Mouse (Mus musculus): ENCODE results near the gene Zdhhc16. TPM values are rescaled to one million over a fixed set of nuclear protein-coding genes. Genes with fewer than 3 reads are reported as not detected.

Zdhhc16 gene
- 35.5 TPM for polyA plus RNA-seq (2014; fragmentation: Illumina TruSeq; extraction: RNeasy Lipid Tissue Mini Kit (QIAGEN cat#74804); ENCODE audit: low read depth, low replicate concordance)

DNA sequence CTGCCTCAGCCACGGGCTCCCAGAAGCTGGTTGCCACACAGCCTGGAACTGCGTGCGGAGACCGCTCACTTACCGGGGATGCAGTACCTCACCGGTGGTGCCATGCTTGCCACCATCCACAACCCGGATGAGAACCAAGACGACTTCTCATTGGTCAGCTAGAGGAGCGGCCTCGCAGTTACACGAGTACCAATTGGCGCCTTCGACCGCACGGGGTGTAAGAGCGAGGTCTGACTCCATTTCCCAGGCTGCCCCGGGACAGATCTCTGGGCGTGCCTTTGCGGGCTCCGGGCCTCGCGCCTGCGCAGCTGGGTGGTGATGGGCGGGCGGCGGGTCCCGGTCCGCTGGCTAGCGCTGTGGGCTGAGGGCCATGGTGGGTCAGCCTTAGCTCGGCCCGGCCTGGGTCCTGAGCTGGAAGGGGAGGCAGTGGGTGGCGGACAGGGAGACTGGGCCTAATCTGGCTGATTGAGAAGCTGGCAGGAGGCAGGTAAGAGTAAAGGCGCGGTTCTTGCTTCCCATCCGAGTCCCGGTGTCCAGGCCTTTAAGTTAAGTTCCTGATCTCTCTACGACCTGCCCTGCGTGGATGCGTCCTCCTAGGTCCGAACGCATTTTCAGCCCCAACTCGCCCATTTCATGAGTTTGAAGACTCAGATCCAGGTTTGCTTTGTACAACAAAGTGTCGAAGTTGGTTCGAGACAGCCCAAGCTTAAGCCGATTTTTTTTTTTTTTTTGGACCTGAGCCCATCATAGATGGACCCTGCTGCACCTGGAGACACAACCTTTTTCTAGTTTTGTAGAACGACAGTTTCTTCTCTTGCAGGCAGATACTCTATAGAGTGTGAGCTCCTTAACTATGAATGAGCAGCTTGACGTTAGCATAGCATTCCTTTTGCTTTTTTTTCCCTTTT is at the start of gene Zdhhc16, which contains the start of gene Exosc1:
TSS of gene Zdhhc16 (plus strand) at position 302 of the 908 bp plus-strand sequence.
TSS of gene Exosc1 (minus strand) at position 245 of the 908 bp plus-strand sequence.

DNA sequence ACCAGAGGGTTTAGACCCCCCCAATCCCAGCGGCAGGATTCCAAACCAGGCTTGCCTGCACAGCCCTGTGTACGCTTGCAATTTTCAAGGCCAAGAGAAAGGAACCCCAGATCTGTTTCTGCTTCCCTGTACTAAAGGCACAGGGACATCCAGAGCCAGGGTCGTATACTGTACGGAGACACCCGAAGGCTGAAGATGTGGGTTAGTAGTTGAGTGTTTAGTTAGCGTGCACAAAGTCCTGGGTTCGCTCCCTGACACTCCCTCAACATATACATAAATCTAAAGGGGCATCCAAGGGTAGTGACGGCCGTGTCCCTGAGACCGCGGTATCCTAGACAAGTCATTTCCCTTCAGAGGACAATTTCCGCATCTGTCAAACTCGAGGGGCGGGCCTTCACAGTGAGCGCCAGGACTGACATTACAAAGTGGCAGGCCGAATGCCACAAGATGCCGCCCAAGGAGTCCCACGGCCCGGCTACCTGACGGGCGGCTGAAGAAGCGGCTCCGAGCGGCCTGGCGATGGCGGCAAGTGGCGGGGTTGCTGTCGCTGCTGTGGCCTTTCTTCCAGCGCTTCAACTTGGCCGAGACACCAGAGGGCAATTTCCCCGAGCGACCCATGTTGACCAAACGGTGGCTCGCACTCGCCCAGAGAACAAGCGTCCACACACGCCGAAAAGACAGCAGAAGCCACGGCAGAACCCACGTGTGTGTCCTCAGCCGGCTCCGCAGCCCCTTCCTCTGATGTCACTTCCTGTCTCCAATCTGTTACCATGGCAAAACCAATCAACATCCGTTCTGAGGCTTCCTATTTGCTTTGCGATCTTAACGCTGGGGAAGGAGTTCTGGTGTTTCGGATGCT is 37.6 kb upstream of the Zdhhc16 start, which contains the start of gene Rrp12:
TSS of gene Rrp12 (minus strand) at position 714 of the 859 bp plus-strand sequence.

DNA sequence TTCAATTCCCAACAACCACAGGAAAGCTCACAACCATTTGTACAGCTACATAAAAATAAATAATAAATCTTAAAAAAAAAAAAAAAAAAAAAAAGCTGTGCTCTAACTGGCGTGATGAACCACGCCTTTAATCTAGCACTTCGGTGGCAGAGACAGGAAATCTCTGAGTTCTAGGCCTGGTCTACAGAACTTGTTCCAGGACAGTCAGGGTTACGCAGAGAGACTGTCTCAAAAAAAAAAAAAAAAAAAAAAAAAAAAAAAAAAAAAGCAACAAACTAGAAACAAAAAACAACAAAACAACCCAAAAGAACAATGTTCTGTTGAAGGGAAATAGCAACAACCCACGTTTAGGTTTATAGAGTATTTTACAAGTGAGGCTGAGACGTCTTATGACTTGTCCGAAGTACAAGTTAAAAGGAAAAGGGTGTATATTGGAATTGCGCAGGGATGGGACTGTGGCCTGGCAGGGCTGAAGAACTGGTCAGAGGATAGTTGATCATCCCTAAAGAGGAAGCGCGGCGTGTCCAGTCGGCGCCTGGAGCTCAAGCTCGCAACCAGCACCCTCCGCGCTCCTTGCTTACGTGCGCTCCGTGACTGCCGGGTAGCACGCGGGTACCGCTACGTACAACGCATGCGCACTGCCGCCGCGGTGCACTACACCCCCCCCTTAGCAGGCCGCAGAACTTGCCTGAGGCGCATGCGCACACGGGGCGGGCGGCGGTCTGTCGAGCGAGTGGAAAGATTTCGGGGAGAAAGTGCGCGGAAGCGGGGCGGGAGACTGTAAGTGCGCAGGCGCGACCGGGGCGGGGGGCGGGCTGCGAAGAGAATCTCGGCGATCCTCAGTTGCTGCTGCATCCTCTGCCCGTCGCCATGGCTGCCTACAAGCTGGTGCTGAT is 21.9 kb upstream of the Zdhhc16 start, which contains the start of gene Pgam1:
TSS of gene Pgam1 (plus strand) at position 746 of the 896 bp plus-strand sequence.

DNA sequence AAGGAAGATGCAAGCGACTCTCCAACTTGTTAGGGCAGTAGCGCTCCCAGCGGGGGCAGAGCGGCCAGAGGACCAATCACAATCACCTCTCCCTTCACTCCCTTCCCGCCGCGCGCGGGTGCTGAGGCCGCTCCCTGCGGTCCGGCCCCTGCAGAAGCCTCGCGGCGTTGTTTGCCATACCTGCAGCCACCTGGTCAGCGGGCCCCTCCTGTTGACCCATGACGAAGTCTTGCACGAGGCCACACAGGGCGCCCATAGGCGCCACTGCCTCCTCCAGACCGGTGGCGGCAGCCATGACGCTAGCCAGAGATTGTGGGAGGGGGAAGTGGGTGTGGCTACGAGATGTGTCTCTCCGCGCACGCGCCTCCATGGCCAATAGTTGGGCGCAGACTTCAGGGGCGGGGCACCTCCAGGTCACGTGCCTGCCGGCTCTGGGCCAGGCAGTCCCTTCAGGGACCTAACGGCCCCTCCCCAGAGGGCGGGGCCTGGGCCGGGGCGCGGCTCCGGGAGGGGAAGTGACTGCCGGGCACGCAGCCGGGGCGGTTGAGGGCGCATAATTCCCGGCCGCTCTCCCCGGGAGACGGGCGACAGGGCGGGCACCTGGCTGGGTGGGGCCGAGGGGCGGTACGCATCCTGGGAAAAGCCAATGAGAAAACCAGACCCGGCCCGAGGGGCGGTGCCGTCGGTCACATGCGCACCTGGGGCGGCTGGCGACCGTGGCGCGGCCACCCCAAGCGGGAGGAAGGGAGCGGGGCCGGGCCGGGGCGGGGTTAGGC is 47.7 kb downstream of the Zdhhc16 start, which contains the start of gene Mms19:
TSS of gene Mms19 (minus strand) at position 339 of the 776 bp plus-strand sequence.

DNA sequence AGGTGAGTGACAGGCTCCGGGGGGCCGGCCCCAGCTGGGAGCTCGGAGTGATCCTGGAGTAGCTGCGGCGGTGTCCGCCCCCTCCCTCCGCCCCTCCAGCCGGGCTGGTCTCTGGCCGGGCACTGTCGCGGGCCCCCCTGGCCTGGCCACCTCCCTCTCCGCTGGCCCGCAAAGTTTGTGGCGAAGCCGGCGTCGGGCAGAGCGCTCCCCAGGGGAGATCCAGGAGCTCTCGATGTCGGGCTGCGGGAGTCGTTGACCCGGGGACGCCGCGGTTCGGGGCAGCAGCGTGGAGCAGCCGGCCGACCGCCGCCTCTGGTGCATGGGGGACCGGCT is 48.3 kb downstream of the Zdhhc16 start, which contains the start of gene Ubtd1:
TSS of gene Ubtd1 (plus strand) at position 169 of the 333 bp plus-strand sequence.

Other genes starting within 250 kb of the Zdhhc16 start
- not detected for gene Slit1, start 189.8 kb upstream of the Zdhhc16 start, polyA plus RNA-seq (2014; fragmentation: Illumina TruSeq; extraction: RNeasy Lipid Tissue Mini Kit (QIAGEN cat#74804); ENCODE audit: low read depth, low replicate concordance)
- gene Arhgap19, start 131.4 kb upstream of the Zdhhc16 start, polyA plus RNA-seq (2014; fragmentation: Illumina TruSeq; extraction: RNeasy Lipid Tissue Mini Kit (QIAGEN cat#74804); ENCODE audit: low read depth, low replicate concordance): 4.9 TPM
- 3.8 TPM for gene Frat1, start 103.5 kb upstream of the Zdhhc16 start, polyA plus RNA-seq (2014; fragmentation: Illumina TruSeq; extraction: RNeasy Lipid Tissue Mini Kit (QIAGEN cat#74804); ENCODE audit: low read depth, low replicate concordance)
- gene Frat2, start 85.3 kb upstream of the Zdhhc16 start, polyA plus RNA-seq (2014; fragmentation: Illumina TruSeq; extraction: RNeasy Lipid Tissue Mini Kit (QIAGEN cat#74804); ENCODE audit: low read depth, low replicate concordance): 21.7 TPM
- 0.44 TPM for gene Rrp12, start 37.3 kb upstream of the Zdhhc16 start, polyA plus RNA-seq (2014; fragmentation: Illumina TruSeq; extraction: RNeasy Lipid Tissue Mini Kit (QIAGEN cat#74804); ENCODE audit: low read depth, low replicate concordance)
- 203 TPM for gene Pgam1, start 21.6 kb upstream of the Zdhhc16 start, polyA plus RNA-seq (2014; fragmentation: Illumina TruSeq; extraction: RNeasy Lipid Tissue Mini Kit (QIAGEN cat#74804); ENCODE audit: low read depth, low replicate concordance)
- 18.5 TPM for gene Exosc1, start 57 bp upstream of the Zdhhc16 start, polyA plus RNA-seq (2014; fragmentation: Illumina TruSeq; extraction: RNeasy Lipid Tissue Mini Kit (QIAGEN cat#74804); ENCODE audit: low read depth, low replicate concordance)
- gene Mms19, start 47.7 kb downstream of the Zdhhc16 start, polyA plus RNA-seq (2014; fragmentation: Illumina TruSeq; extraction: RNeasy Lipid Tissue Mini Kit (QIAGEN cat#74804); ENCODE audit: low read depth, low replicate concordance): 13.1 TPM
- gene Ubtd1, start 48.3 kb downstream of the Zdhhc16 start, polyA plus RNA-seq (2014; fragmentation: Illumina TruSeq; extraction: RNeasy Lipid Tissue Mini Kit (QIAGEN cat#74804); ENCODE audit: low read depth, low replicate concordance): not detected
- gene Ankrd2, start 102.5 kb downstream of the Zdhhc16 start, polyA plus RNA-seq (2014; fragmentation: Illumina TruSeq; extraction: RNeasy Lipid Tissue Mini Kit (QIAGEN cat#74804); ENCODE audit: low read depth, low replicate concordance): not detected
- gene Hoga1, start 112.1 kb downstream of the Zdhhc16 start, polyA plus RNA-seq (2014; fragmentation: Illumina TruSeq; extraction: RNeasy Lipid Tissue Mini Kit (QIAGEN cat#74804); ENCODE audit: low read depth, low replicate concordance): 2.1 TPM
- not detected for gene 4933411K16Rik, start 118.8 kb downstream of the Zdhhc16 start, polyA plus RNA-seq (2014; fragmentation: Illumina TruSeq; extraction: RNeasy Lipid Tissue Mini Kit (QIAGEN cat#74804); ENCODE audit: low read depth, low replicate concordance)
- 0.32 TPM for gene Morn4, start 152.9 kb downstream of the Zdhhc16 start, polyA plus RNA-seq (2014; fragmentation: Illumina TruSeq; extraction: RNeasy Lipid Tissue Mini Kit (QIAGEN cat#74804); ENCODE audit: low read depth, low replicate concordance)
- 6.4 TPM for gene Pi4k2a, start 157.0 kb downstream of the Zdhhc16 start, polyA plus RNA-seq (2014; fragmentation: Illumina TruSeq; extraction: RNeasy Lipid Tissue Mini Kit (QIAGEN cat#74804); ENCODE audit: low read depth, low replicate concordance)
- gene Avpi1, start 195.6 kb downstream of the Zdhhc16 start, polyA plus RNA-seq (2014; fragmentation: Illumina TruSeq; extraction: RNeasy Lipid Tissue Mini Kit (QIAGEN cat#74804); ENCODE audit: low read depth, low replicate concordance): not detected
- gene Marveld1, start 213.9 kb downstream of the Zdhhc16 start, polyA plus RNA-seq (2014; fragmentation: Illumina TruSeq; extraction: RNeasy Lipid Tissue Mini Kit (QIAGEN cat#74804); ENCODE audit: low read depth, low replicate concordance): 13.5 TPM
- gene Zfyve27, start 230.5 kb downstream of the Zdhhc16 start, polyA plus RNA-seq (2014; fragmentation: Illumina TruSeq; extraction: RNeasy Lipid Tissue Mini Kit (QIAGEN cat#74804); ENCODE audit: low read depth, low replicate concordance): 16.4 TPM